Mouse (Mus musculus) cerebellum, postnatal 10 days (tissue): ENCODE measurements around the gene Rsad2.
"Not testable (repeated sequence)": the region's sequence is repeated elsewhere in the genome, so short reads cannot be mapped to it uniquely, and the experiment has no call there.

ENCODE experiments used
- DNase-seq, 2 experiments: peaks; one replicate each; pipeline ENCODE4 v3.0.0; 2021; ENCODE audit warnings: mixed read lengths in 2 of 2

Rsad2 gene

DNA sequence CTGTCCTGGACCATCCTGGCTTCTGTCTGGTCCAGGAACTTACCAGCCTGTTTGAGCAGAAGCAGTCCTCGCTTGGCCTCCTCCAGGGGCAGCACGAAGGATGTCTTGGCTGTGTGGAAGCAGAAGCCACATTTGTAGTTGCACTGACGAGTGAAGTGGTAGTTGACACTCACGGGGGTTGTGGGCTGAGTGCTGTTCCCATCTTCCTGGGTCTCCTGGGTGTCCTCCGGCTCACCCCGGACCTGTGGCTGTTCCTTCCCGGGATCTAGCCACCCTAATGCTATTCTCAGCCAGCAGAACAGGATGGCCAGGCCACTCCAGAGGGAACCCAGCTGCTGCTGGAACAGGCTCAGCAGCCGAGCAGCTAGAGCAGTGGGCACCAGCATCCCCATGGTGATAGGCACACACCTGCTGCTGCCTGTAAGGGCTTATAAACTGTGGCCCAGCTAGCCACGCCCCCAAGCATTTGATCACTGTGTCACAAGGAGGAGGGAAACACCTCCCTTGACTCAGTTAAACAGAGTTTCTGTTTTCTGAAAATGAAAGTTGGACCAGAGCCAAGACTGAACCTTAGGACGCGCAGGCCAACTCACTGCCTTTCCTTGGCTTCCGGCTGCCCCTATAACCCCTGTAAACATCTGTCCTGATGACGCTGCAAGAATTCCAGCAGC, at the start of gene Rsad2:
Rsad2 (minus strand) TSS at position 425 of the 671 bp plus-strand sequence.
- DNase-seq: peak; percentile 49 to 61

DNA sequence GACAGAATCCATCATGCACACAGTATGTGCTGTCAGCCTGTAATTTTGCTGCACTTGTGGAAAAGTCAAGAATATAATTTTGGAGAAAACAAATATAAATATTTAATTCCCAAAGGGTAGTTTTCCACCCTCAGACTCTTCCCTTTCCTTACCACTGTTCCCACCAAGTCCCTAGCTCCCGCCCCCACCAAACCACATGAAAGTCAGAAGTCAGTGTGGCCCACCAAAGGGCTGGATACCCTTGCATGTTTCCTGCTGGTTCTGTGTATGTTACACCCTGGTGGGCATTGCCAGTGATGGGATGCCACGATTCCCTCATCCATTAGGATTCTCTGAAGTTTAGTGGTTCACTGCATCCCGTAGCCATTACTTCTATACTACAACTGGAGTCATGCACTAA, 44.8 kb upstream of the Rsad2 start:
- no peak for DNase-seq

DNA sequence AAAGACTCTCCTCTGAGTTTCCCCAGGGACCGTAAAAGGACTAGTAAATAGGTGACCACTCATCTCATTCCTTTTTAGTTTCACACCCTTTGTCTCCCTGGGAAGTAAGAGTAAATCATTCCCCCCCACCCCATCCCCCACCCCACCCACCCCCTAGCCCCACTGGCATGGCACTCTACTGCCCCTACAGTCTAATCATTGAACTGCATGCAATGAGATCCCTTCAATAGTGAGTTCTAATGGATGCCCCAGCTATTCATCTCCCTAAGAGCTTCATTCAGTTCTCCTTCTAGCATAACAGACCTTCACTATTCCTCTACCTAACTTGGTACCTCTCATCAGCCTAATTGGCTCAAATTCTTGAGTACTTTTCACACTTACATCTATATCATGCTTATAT, 33.7 kb upstream of the Rsad2 start:
- DNase-seq: peak; percentile 16 to 42

DNA sequence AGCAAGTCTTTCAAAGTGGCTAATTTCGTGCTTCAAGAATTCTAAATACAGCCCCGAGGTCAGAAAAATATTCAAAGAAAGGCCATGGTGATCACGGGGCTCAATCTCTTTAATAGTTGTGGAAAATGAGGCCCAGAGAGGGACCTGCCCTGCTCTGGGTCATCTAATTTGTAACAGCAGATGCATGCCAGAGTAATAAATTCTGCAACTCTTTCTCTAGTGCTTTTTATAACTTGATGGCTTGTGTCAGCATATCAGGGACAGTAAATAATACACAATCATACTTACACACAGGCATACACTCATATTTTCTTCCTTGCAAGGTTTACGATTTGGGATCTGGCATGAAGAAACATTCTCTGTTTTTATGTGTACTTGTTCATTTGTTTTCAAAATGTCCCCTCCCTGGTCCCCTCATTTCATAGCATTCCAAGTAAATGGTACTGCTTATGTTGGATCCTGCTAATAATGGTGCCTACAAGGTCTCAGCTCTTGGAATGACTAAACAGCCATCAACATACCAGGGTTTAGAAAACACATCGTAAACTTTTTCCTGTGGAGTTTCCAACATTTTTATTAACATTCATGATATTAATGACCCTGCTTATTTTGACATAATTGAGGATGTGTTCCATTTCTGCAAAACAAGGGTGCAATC, 32.5 kb upstream of the Rsad2 start:
- DNase-seq: no peak

DNA sequence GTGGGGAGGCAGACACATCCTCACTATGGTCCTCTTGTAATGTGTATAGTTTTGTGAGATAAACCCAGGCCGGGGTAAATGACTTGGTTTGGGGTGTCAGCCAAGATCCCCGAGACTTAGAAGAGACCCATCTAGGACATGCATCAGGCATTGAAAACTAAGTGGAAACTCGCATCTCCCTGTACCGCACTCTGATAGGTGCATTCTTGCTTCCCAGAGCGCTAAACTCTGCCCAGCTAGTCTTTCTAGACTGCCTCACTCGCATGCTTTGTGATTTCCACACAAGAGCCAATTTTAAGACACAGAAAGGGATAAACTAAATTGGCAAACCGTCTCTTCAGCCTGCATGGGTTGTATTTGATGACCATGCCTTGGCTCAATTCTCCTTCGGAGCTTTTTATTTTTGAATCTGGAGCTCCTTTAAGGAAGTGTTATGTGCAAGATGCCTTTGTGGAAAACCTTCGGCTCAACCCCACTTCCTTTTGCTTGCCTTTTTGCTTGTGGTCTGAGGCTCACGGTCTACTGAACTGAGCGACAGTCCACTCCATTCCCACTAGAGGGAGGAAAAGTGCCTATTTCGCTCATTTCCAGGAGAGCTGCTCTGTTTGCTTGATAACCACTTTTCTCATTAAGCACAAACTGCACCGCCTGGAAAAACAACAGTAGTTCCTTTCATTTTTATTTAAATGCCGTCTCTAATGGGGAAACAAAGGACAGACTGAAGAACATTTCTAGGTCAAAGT, 31.8 kb upstream of the Rsad2 start:
- peak; percentile 58 to 71 for DNase-seq

DNA sequence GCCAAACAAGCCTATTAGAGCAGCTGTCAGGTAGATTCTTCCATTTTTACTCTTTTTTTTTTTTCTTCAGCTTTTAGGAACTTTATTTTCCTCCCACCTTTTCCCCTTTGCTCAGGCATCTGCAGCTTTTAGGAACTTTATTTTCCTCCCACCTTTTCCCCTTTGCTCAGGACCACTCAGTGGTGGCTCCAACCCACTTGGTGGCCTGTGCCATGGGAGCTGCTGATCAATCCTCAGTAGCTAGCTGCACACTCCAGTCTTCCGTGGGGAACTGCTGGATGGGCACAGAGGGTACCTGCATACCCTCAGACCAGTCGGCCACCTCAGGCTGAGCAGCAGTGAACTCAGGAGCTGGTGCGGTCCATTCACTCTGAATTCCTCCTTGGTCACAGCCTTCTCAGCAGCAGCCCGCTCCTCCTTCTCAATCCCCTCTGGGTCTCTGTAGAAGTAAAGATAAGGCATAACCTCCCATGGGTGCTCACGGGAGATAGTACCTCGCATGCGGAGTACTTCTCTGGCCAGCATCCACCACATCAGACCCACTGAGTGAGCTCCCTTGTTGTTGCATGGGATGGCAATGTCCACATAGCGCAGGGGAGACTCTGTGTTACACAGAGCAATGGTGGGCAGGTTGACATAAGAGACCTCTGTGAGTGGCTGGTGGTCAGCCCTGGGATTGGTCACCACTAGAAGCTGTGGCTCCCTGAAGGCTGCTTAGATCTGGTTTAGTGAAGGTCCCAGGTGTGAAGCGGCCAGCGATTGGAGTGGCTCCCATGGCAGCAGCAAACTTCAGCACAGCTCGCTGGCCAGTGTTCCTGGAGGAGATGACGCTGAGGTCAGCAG, 29.7 kb upstream of the Rsad2 start:
- DNase-seq: not testable (repeated sequence)

DNA sequence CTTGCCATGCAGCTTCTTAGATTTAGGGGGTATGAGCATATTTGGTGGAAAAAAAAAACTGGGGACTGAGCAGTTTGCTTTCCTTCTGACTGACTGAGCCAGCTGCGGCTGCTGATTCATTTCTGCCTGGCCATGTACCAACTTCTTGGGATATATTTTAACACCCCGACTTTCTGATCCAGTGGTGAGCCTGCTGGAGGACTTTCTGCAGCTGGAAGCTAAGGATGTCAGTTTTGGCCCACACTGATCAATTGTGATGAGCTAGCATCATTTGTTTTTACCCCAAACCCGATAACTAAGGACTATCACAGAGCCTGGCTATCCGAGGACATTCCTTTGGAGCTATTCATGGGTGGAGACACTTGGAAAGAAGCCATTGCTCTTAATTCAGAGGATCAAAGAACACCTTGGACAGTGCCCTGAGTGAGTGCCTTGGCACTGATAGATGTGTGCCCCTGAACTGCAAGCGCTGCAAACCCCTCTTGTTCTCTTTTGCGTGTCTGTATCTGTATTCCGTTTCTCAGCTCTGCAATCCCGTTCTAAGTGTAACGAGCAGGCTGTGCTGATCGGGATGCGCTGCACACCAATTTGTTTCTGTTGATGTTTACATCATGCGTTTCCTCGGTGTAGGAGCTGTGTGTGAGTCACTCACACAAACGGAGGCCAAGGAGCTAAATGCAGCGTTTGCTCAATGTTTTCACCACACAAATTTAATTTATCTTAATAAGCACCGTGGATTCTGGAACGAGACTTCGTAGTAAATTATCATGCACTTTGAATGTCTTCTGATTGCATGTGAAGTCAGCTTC, 22.1 kb upstream of the Rsad2 start:
- no peak for DNase-seq

DNA sequence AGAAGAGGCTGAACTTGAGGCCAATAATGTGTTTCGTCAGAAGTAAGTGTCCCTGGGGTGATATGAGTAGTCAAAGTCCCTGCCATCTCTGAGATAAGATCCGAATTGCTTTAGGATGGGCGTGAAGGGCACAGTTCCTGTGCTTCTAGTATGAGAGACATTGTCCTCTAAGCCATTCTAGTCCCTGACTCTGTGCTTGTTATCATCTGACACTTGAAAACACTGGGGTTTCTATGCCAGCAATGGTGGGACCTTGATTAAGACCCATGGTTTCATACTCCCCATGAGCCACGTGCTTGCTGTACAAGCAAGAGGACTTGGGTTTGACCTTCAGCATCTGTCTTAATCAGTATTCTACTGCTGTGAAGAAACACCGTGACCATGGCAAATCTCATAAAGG, 20.9 kb upstream of the Rsad2 start:
- no peak for DNase-seq

DNA sequence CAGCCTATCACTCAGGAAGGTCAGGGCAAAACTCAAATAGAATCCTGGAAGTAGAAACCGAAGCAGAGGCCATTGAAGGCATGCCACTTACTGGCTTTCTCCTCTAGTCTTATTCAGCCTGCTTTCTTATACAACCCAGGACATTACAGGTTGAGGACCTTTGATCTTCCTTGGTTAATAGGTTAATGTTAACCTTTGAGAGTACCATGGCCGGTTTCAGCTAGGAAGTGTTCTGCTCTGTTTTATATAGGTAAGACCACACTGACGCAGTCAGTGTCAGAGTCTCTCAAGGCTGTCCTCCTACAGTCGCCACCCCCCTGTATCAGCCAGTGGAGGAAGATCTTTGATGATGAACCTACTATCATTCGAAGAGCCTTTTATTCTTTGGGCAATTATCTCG, 17.5 kb upstream of the Rsad2 start:
- DNase-seq: no peak

DNA sequence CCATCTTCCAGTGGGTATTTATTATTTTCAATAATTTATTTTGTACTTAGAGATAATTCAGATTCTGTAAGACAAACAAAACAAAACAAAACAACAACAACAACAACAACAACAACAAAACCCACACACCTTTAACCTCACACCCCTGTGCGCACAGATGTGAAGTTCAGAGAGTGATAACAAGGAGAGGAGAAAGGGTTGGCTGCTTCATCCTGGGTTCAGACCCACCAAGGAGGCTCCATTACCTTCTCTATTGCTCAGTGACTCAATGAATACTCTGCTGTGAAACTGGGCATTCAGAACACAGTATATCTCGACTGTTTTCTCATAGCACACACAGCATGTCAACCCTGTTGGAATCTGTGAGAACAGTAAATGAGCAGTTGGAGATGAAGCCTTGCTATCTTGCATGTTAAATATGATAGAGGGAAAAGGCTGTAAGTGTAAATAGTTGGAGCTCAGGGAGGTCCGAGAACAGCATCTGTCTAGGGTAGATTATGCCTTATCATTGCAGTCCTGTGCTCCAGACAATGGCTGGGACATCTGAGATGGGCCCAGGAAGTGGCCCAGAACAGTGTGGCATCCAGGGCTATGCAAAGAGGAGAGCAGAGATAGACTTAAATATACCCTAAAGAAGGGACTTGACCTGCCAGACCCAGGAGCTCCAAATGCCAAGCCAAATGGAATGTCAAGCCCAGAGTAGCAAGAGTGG, 16.7 kb upstream of the Rsad2 start:
- DNase-seq: no peak

DNA sequence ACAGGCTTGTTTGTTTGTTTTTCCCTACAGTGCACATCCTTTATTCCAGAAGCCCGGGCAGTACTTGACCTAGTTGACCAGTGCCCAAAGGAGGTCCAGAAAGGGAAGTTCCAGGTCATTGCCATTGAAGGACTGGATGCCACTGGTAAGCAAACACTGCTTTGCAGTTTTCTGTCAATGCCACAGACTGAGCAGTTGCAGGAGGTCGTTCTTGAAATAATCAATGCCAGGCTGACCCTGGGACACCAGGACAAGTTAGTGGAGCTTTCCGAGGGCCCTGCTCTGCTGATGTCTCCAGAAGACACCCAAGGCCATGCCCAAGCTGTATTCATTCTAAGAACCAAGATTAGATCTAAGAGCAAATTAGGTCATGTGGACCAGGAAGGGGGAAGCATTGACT, 15.1 kb upstream of the Rsad2 start:
- DNase-seq: no peak

DNA sequence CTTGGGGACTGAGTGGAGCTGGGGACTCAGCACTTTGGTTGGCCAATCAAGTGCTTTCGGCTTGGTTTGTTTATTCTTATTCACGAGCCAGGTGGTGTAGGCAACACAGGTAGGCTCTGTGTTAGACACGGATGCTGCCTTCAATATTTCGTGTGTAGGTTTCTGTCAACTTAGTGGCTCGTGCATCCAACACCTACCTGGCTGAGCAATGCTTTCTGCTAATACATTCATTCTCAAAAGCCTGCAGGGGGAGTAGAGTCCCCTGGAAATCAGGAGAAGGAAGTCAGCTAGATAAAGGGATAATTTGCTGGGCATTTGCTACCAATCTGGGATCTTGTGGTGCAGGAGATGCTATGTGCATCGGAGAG, 13.8 kb upstream of the Rsad2 start:
- DNase-seq: peak in 1 of 2 experiments; percentile 42

DNA sequence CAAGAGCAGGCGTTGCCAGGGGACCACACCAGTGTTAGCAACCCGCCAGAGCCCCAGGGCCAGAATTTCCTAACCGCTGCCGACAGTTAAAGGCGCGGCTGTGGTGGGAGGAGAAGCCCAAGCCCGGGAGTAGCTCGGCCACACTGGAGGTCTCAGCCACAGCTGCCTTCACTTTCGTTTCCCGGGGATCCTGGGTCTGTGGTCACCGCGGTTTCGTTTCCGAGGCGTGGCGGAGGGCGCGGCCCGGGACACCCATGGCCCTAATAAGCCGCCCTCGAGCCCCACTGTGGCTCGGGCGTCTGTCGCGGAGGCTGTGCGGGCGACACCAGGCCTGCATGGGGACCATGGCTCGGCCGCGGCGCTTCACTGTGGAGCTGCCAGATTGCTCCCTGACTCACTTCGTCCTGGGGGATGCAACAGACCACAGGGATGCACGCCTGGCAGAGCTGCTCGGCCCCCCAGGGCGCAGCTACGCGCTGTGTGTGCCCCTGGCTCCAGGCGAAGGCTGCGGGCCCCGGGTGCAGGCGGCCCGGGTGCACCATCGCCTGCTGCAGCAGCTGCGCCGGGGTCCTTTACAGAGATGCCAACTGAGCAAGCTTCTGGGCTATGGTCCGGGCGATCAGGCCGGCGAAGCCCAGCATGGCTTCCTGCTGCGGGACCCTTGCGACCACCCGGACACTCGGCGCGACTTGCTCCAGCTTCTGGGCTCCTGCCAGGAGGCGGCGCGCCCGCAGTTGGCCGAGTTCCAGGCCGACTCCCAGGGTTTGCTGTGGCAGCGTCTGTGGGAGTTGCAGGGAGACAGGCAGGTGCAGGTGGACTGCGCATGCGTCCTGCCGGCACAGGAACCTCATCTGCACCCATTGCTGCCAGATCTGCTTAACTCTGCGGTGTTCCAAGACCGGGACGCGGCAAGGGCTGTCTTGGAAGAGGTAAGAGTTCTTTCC, 13.1 kb upstream of the Rsad2 start, which contains the start of gene Cmpk2:
Cmpk2 (plus strand) TSS at position 107 of the 944 bp plus-strand sequence.
- DNase-seq: peak; percentile 89

DNA sequence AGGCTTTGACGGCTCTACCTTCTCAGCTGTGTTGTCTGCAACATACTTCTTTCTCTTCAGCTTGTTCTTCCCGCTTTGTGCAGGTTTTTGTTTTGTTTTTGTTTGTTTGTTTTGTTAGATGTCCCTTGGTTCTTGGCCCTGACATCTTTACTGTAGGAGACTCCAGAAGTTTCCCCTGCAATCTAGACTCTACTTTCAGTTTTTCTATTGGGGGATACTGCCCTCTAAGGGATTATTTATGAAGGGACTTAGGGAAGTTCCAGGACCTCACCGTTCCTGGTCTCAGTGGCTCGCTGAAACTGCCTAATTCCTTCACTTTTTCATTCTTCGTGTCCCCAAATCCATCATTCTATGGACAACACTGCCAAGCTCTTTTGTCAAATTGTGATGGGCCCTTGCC, 9.3 kb upstream of the Rsad2 start:
- no peak for DNase-seq

DNA sequence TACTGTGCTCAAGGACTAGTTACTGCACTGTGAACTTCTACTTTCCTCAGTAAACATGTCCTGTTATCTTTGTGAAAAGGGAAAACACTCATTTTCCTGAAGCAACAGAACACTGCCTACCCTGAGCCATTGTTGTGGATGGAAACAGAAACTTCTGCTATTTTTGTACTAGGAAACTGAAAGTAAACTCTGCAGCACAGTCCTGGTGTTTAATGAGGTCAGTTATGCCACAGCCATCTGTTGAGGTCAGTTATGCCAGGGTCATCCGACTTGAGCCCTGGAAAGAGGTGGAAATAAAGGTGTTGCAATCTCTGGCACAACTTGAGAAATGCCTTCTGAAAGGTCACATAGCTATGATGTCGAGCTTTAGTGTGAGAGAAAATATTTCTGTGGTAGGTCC, 3.8 kb upstream of the Rsad2 start:
- no peak for DNase-seq

DNA sequence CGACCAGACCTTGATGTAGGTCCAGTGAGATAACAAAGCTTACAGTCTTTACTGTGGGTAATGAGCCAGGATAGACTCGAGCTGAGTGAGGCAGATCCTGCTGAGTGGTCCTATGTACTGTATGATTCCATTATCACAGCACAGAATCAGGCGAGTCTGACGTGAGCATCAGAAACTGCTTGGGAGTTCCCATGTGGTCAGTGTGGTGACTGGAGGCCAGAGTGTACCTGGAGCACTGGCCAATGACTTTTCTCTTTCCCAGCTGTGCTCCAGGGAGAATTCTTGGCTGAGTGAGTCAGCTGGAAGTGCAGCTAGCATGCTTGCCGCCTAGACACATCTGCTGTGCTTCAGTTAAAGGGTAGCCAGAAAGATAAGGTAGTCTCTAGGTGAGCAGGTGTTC, 1.6 kb downstream of the Rsad2 start:
- no peak for DNase-seq

DNA sequence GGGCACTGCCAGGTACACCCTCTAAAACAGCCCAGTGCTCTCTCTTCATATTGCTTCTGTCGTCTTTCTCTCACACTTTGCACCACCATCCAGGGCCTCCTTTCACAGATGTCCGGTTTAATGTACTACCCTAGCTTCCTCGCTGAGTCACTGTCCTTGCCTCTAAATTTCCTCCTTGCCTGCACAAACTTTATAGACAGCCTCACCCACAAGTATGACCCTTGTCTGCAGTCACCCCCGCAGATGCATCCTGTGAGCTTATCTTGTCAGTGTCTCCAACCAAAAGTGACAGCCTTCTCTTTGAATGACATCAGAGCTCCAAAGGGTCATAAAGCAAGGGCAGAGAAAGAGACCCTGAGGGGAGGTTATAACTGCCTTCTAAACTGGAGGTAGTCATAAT, 3.3 kb downstream of the Rsad2 start:
- DNase-seq: no peak

DNA sequence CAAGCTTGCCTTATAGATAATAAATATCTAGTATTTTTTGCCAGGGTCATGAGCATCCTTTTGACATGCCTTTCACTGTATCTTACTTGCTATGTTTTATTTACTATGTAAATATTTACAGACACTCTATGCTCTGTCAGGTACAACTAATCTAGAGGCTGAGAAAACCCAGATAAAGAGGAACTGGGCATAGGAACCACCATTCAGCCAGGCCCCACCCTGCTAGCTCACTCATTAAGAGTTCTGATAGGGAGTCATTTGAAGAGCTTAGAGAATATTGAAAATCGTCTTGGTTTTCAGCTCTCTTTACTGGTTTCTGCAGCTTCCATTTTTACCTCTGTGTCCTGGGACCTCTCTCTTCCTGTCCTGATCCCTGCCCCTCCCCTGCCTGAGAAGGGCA, 5.1 kb downstream of the Rsad2 start:
- no peak for DNase-seq

DNA sequence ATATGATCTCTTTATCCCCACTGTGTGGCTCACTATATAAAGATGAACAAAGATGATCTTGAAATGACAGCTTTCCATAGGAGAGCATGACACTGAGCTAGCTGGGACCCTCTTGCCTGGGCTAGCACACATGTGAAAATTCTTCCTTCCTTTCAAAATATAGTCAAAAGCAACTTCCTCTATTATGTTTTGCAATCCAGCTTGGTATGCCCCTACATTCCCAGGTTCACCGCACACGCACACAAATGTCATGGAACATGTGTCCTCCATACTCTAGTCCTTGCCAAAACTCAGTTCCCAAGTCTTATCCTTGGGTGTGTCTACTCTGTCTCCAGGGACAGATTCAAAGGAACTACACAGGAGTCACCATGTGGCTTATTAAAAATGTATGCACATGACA, 6.8 kb downstream of the Rsad2 start:
- no peak for DNase-seq

DNA sequence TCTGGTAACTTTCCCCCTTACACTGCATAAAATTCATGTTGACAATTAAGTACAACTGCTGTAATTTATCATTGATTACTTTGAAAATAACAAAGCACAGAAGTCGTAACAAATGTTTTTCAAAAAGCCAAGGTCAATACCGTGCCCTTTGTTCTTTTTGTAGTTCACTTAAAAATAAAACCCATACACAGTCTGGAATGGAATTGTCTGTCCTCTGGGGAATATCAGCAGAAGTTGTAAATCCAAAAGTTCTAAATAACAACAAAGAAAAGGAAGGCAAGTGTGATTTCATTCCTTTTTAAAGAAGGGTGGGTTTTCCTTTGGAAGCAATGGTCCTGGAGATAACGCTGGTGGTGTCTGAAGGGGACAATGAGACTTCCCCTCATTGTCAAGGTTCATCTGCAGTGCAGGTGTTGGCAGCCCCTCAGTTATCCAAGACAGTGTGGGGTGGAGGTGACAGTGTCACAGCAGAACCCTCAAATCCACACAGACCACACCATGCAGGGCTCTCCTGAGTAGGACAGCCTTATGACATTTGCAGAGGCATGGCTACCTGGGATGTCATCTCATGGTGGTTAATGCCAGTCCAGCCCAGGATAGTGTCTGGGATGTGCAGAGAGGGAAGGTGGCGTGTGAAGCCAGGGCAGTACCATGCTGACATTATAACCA, 9.7 kb downstream of the Rsad2 start:
- no peak for DNase-seq
